Mouse (Mus musculus) midbrain, embryonic 13.5 days (tissue): Measurements from ENCODE around the gene Ylpm1. TPM values are rescaled to one million over a fixed set of nuclear protein-coding genes. Genes with fewer than 3 reads are reported as not detected.

ENCODE experiments used
- ATAC-seq: fragments of 200-750 bp; cut with Nextera tagmentation; 2 replicates; pipeline ENCODE4 v1.8.0; 2017; ENCODE audit warnings: mild to moderate bottlenecking, moderate TSS enrichment, moderate library complexity
- H3K27ac ChIP-seq: fragments of 300-500 bp; sonication (generic); 2 replicates; pipeline ENCODE4 v1.5.1; 2015; ENCODE audit warnings: inconsistent platforms, mild to moderate bottlenecking, moderate library complexity
- H3K27me3 ChIP-seq: fragments of 300-500 bp; sonication (generic); 2 replicates; pipeline ENCODE4 v1.6.1; 2015; ENCODE audit warnings: mild to moderate bottlenecking, inconsistent platforms
- H3K36me3 ChIP-seq: fragments of 300-500 bp; sonication (generic); 2 replicates; pipeline ENCODE4 v1.6.1; 2015; ENCODE audit warnings: mild to moderate bottlenecking, inconsistent platforms
- H3K4me1 ChIP-seq: fragments of 300-500 bp; sonication (generic); replicated peaks from 2 replicates; pipeline ENCODE4 v1.6.1; 2015; ENCODE audit warnings: inconsistent platforms
- H3K4me2 ChIP-seq: fragments of 300-500 bp; sonication (generic); replicated peaks from 2 replicates; pipeline ENCODE4 v1.6.1; 2015; ENCODE audit warnings: moderate library complexity, mild to moderate bottlenecking, inconsistent platforms
- H3K4me3 ChIP-seq: fragments of 300-500 bp; sonication (generic); replicated peaks from 2 replicates; pipeline ENCODE4 v1.5.1; 2015; ENCODE audit warnings: mild to moderate bottlenecking, inconsistent platforms
- H3K9ac ChIP-seq: fragments of 300-500 bp; sonication (generic); replicated peaks from 2 replicates; pipeline ENCODE4 v1.6.1; 2015; ENCODE audit warnings: mild to moderate bottlenecking, inconsistent platforms
- H3K9me3 ChIP-seq: fragments of 300-500 bp; sonication (generic); 2 replicates; pipeline ENCODE4 v1.6.1; 2016; ENCODE audit warnings: mild to moderate bottlenecking, inconsistent platforms
- WGBS: fragments of 180-500 bp; shearing (Covaris S2); methylation state at CpG from one replicate; pipeline ENCODE4 v1.1.7; 2015; 5-methylcytosine and 5-hydroxymethylcytosine counted together
- polyA plus RNA-seq: library from polyadenylated mRNA; unstranded; fragments of >200 nt; fragmentation: Nextera tagmentation; extraction: Ambion mirVana; gene quantifications from 2 replicates; pipeline ENCODE4 v1.2.1, GENCODE M21; 2015

Ylpm1 gene
- polyA plus RNA-seq, 1 experiment from 2014 or later: 40.2 TPM

DNA sequence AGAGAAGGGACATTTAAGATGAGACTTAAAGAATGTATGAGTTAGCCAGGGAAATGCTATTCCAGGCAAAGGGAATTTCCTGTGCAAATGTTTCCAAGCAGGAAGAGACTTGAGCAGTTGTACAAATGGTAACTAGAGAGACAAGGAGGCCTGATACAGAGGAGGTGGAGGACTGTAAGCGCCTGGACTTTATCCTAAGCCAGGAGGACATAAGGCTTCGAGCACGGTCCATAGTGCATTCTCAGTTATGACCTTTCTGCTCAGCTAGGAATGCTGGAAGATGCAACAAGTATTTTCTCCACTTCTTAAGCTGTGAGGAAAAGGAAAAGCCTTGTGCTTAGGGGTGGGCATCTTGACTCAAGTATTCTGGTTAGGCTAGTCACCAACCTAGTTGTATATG lies 117.2 kb downstream of the Ylpm1 start:
- H3K27me3 ChIP-seq: no peaks in the 10 kb centered on the region
- H3K9ac ChIP-seq: no peak overlapping the region
- no peak for ATAC-seq
- 95% methylated on average over 3 of the region's 3 CpGs for WGBS
- peaks cover 19% of the 10 kb centered on the region for H3K36me3 ChIP-seq
- no peak overlapping the region for H3K4me2 ChIP-seq
- no peaks in the 10 kb centered on the region for H3K9me3 ChIP-seq
- no peak overlapping the region for H3K4me3 ChIP-seq
- H3K4me1 ChIP-seq: peaks cover 34% of the 10 kb centered on the region
- H3K27ac ChIP-seq: no peak overlapping the region

DNA sequence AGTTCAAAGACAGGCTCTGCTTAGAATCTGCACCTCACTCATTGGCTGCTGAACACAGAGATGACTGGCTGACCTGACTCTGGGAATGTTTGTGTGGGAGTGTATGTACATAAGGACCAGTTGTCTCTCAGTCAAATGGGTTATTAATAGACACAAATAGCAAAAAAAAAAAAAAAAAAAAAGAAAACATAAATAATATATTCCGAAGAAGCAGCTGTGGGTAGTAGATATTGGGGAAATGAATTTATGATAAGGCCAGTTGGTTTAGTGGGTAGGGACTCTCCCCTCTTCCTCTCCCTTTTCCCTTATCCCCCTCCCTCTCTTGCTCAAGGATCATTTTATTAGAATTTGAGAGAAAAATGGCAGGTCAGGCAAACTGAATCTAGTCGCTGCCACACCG lies 117.8 kb downstream of the Ylpm1 start:
- no peak overlapping the region for H3K4me2 ChIP-seq
- no peak overlapping the region for H3K4me3 ChIP-seq
- H3K4me1 ChIP-seq: peaks cover 34% of the 10 kb centered on the region
- ATAC-seq: no peak
- no peak overlapping the region for H3K9ac ChIP-seq
- H3K36me3 ChIP-seq: peaks cover 25% of the 10 kb centered on the region
- no peaks in the 10 kb centered on the region for H3K9me3 ChIP-seq
- 100% methylated on average over 3 of the region's 3 CpGs for whole genome bisulfite sequencing
- H3K27ac ChIP-seq: no peak overlapping the region
- no peaks in the 10 kb centered on the region for H3K27me3 ChIP-seq

GRCm38 (mm10) chr12:85115678-85116077 lies 119.6 kb downstream of the Ylpm1 start:
- Histone ChIP-seq H3K4me1 (peaks cover 24% of the 10 kb centered on the region), H3K27me3 (no peaks in the 10 kb centered on the region), H3K4me2 (no peak overlapping the region), H3K9me3 (no peaks in the 10 kb centered on the region), H3K36me3 (peaks cover 41% of the 10 kb centered on the region), H3K9ac (no peak overlapping the region), H3K27ac (no peak overlapping the region), H3K4me3 (no peak overlapping the region)
- 75% methylated on average over 7 of the region's 7 CpGs for WGBS
- no peak for ATAC-seq

Other genes with a start within 250 kb of the Ylpm1 start
- 78.8 and 87.8 TPM in 2 replicates for gene Npc2, start 223.2 kb upstream of the Ylpm1 start, polyA plus RNA-seq
- gene Isca2, start 223.1 kb upstream of the Ylpm1 start, polyA plus RNA-seq: 160 and 167 TPM in 2 replicates
- gene Ltbp2, start 119.8 kb upstream of the Ylpm1 start, polyA plus RNA-seq: 0.13 TPM in 1 of 2 replicates, not detected in the other
- 128 and 130 TPM in 2 replicates for gene Fcf1, start 25.4 kb upstream of the Ylpm1 start, polyA plus RNA-seq
- 27.8 and 32.9 TPM in 2 replicates for gene Arel1, start 25.4 kb upstream of the Ylpm1 start, polyA plus RNA-seq
- 1.8 and 2.8 TPM in 2 replicates for gene Prox2, start 114.4 kb downstream of the Ylpm1 start, polyA plus RNA-seq
- gene Dlst, start 114.5 kb downstream of the Ylpm1 start, polyA plus RNA-seq: 98.6 and 104 TPM in 2 replicates
- 15.6 and 16.6 TPM in 2 replicates for gene Rps6kl1, start 154.9 kb downstream of the Ylpm1 start, polyA plus RNA-seq
- gene Pgf, start 181.5 kb downstream of the Ylpm1 start, polyA plus RNA-seq: 5.7 and 6.3 TPM in 2 replicates
- gene Eif2b2, start 223.2 kb downstream of the Ylpm1 start, polyA plus RNA-seq: 90.4 and 97.3 TPM in 2 replicates